Comparison of ENCODE assay signal across 13 mouse cellular contexts in genomic region chr14:73506283-73506682, GRCm38 (mm10).
"Had no signal": no experiment of that assay in that cellular context is flagged by ENCODE, and none has a peak within 500 bp of the region (broad histone marks: within the 10 kb centered on the region; RNA-seq: fewer than 3 reads in every experiment).

No protein-coding gene starts in this region.

- H3K4me2 ChIP-seq: kidney, embryonic 15.5 days; limb, embryonic 13.5 days; liver, embryonic 11.5 days; midbrain, embryonic 12.5 days; neural tube, embryonic 13.5 days had no signal

- DNase-seq: kidney, adult 2 months; left cerebral cortex, postnatal 4 days; retina, postnatal 1 day; right cerebral cortex, postnatal 4 days; spleen, adult 18-20 months; thymus, postnatal 36 days had no signal

- H3K9ac ChIP-seq: kidney, embryonic 15.5 days; limb, embryonic 13.5 days; midbrain, embryonic 12.5 days; neural tube, embryonic 13.5 days had no signal

- H3K27me3 ChIP-seq: kidney, embryonic 15.5 days; limb, embryonic 13.5 days; midbrain, embryonic 12.5 days; neural tube, embryonic 13.5 days had no signal

- H3K4me3 ChIP-seq: kidney, embryonic 15.5 days; limb, embryonic 13.5 days; midbrain, embryonic 12.5 days; neural tube, embryonic 13.5 days had no signal

- ATAC-seq: intestine, embryonic 16.5 days; midbrain, embryonic 16.5 days had no signal

- H3K27ac ChIP-seq: kidney, embryonic 15.5 days; limb, embryonic 13.5 days; midbrain, embryonic 12.5 days; neural tube, embryonic 13.5 days had no signal

- H3K9me3 ChIP-seq: kidney, embryonic 15.5 days; limb, embryonic 13.5 days; midbrain, embryonic 12.5 days; neural tube, embryonic 13.5 days had no signal

- H3K36me3 ChIP-seq: kidney, embryonic 15.5 days; limb, embryonic 13.5 days; midbrain, embryonic 12.5 days; neural tube, embryonic 13.5 days had no signal
